Mouse (Mus musculus) midbrain, embryonic 16.5 days (tissue): ENCODE data around the gene Ccl7. TPM values are rescaled to one million over a fixed set of nuclear protein-coding genes. Genes with fewer than 3 reads are reported as not detected.

Experiments
- ATAC-seq: fragments of 200-750 bp; cut with Nextera tagmentation; 2 replicates; pipeline ENCODE4 v1.8.0; 2017; ENCODE audit warnings: moderate TSS enrichment
- H3K27ac ChIP-seq: fragments of 300-500 bp; sonication (generic); 2 replicates; pipeline ENCODE4 v1.5.1; 2014; ENCODE audit warnings: mild to moderate bottlenecking, low read length, mixed read lengths
- H3K27me3 ChIP-seq: fragments of 300-500 bp; sonication (generic); 2 replicates; pipeline ENCODE4 v1.6.1; 2014; ENCODE audit warnings: low read depth, low read length, mixed read lengths; ENCODE audit not compliant: control insufficient read depth, insufficient read depth
- H3K36me3 ChIP-seq: fragments of 300-500 bp; sonication (generic); 2 replicates; pipeline ENCODE4 v1.6.1; 2014; ENCODE audit warnings: mild to moderate bottlenecking, low read length, moderate library complexity, mixed read lengths; ENCODE audit not compliant: control insufficient read depth, insufficient read depth
- H3K4me1 ChIP-seq: fragments of 300-500 bp; sonication (generic); 2 replicates; pipeline ENCODE4 v1.6.1; 2014; ENCODE audit warnings: mild to moderate bottlenecking, low read length, mixed read lengths; ENCODE audit not compliant: control insufficient read depth, insufficient read depth
- H3K4me2 ChIP-seq: fragments of 300-500 bp; sonication (generic); 2 replicates; pipeline ENCODE4 v1.6.1; 2014; ENCODE audit warnings: mild to moderate bottlenecking, low read length, mixed read lengths
- H3K4me3 ChIP-seq: fragments of 300-500 bp; sonication (generic); 2 replicates; pipeline ENCODE4 v1.5.1; 2014; ENCODE audit warnings: low read depth, mild to moderate bottlenecking, low read length, moderate library complexity, mixed read lengths
- H3K9ac ChIP-seq: fragments of 300-500 bp; sonication (generic); 2 replicates; pipeline ENCODE4 v1.6.1; 2014; ENCODE audit warnings: low read depth, low read length, mixed read lengths
- H3K9me3 ChIP-seq: fragments of 300-500 bp; sonication (generic); replicated peaks from 2 replicates; pipeline ENCODE4 v1.6.1; 2014; ENCODE audit warnings: mild to moderate bottlenecking, low read length, mixed read lengths; ENCODE audit not compliant: control insufficient read depth, poor library complexity, severe bottlenecking
- WGBS: fragments of 180-500 bp; shearing (Covaris S2); extraction: QIAGEN DNeasy Blood & Tissue Kit; methylation state at CpG from one replicate; pipeline ENCODE4 v1.1.7; 2014; 5-methylcytosine and 5-hydroxymethylcytosine counted together
- polyA plus RNA-seq: library from polyadenylated mRNA; unstranded; fragments of >200 nt; fragmentation: Nextera tagmentation; extraction: Ambion mirVana; gene quantifications from 2 replicates; pipeline ENCODE4 v1.2.1, GENCODE M21; 2015

The Ccl7 gene
- polyA plus RNA-seq, 1 experiment from 2014 or later, result 0.48 TPM

DNA sequence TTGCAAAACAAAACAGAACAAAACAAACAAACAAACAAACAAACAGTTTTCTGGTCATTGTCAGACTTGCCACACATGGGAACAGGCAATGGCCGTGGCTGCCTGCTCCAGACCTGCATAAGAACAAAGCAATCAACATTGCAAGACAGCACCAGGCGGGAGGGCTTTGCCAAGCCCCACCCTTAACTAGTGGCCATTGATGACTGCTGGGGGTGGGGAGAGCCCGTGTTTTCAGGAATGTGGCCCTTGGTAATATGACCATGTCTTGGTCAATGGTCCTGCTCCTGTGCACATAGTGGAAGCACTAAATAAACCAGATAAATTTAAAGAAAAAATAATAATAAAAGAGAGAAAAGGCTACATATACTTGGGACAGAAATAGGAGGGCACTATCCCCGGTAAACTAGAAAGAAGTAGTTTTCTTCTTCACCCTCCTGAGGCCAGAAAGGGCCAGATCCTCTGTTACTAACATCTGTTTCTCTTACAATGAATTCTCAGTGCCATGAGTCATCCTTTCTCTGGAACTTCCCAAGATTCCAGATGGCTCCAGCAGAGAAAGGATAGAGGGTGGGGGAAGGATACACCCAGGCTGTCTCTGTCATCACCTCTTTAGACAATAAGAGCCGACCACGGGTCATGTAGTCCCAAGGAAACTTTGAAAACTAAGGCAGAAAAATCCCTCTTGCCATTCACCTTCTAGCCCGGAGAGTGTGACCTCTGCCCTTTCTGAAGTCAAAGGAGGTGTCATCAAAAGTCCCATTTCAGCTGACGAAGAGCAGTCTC lies 33.9 kb upstream of the Ccl7 start:
- Histone ChIP-seq H3K27me3 (no peaks in the 10 kb centered on the region), H3K9me3 (no peaks in the 10 kb centered on the region), H3K4me1 (no peaks in the 10 kb centered on the region), H3K36me3 (no peaks in the 10 kb centered on the region), H3K27ac (no peak overlapping the region), H3K9ac (no peak overlapping the region), H3K4me3 (no peak overlapping the region), H3K4me2 (no peak overlapping the region)
- WGBS, result 65% methylated on average over 8 of the region's 8 CpGs
- no peak for ATAC-seq

DNA sequence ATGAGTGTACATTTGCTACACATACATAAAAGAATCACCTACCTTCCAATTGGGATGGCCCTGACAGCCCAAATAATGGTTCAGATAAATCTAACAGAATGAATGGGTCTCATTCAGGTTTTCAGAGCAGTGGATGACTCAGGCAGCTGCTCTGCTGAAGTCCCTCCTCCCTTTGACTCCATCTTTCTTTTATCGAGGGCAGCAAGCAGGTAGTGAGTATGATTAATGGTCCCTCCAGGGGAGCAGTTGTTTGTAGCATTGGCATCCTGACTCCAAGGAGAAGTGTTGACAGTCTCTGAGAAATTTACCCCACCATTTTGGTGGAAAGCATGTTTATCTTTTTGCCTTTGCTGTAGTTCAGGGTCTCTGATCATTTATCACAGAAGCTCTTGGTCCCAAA lies 31.8 kb upstream of the Ccl7 start:
- no peak overlapping the region for H3K4me2 ChIP-seq
- ATAC-seq, result no peak
- no peak overlapping the region for H3K4me3 ChIP-seq
- no peaks in the 10 kb centered on the region for H3K4me1 ChIP-seq
- 53% methylated on average over 1 of the region's 1 CpGs for WGBS
- no peaks in the 10 kb centered on the region for H3K36me3 ChIP-seq
- no peaks in the 10 kb centered on the region for H3K9me3 ChIP-seq
- no peaks in the 10 kb centered on the region for H3K27me3 ChIP-seq
- H3K27ac ChIP-seq, result no peak overlapping the region
- H3K9ac ChIP-seq, result no peak overlapping the region

DNA sequence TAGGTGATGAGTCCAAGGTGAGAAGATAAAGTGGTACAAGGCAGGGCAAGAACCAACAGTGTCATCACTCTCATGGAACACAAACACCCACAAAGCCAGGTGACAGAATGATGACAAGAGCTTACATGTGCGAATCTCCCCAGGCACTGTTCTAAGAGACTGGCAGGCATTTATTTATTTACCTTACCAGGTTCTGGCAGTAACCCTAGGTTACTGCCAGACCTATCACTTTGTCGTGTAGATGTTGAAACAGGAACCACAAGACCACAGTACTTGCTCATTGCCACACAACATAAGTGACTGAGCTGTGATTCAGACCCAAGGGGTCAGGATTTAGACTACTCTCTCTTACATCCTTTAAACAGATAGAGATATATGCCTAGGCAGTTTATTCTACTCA lies 30.4 kb upstream of the Ccl7 start:
- Histone ChIP-seq H3K4me1 (no peaks in the 10 kb centered on the region), H3K36me3 (no peaks in the 10 kb centered on the region), H3K27ac (no peak overlapping the region), H3K4me2 (no peak overlapping the region), H3K4me3 (no peak overlapping the region), H3K9ac (no peak overlapping the region), H3K27me3 (no peaks in the 10 kb centered on the region), H3K9me3 (no peaks in the 10 kb centered on the region)
- 85% methylated on average over 2 of the region's 2 CpGs for WGBS
- ATAC-seq, result no peak

DNA sequence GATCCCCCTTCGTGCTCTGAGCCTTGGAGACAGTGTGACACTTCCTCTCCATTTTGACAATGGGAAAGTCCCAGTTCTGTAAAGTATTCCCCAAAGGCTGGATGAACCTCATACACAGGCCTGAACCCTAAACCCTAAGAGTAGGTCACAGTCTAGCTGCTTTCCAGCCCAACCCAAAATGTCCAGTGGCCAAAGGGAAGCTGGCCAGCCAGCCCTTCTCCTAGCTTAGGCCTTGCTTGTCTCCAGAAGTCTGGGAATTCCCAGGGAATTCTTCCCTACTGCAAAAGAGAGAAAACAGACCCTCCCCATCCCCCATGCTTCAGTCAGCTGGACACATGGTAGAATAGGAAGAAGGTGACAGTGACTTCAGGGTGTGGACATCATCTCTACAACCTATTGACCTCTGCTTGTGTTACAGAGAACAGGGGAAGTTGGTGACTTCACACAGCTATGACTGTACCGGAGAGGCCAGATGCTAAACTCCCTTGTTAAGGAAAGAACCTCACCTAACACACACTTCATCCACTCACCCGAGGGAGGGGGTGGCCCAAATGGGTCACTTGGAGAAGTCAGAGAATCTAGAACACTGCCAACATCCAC lies 29.2 kb upstream of the Ccl7 start:
- H3K27me3 ChIP-seq, result no peaks in the 10 kb centered on the region
- WGBS, result 86% methylated on average over 3 of the region's 3 CpGs

GRCm38 (mm10) chr11:82019389-82019788 lies 26.1 kb upstream of the Ccl7 start:
- Histone ChIP-seq H3K4me2 (no peak overlapping the region), H3K9me3 (no peaks in the 10 kb centered on the region), H3K27me3 (no peaks in the 10 kb centered on the region), H3K9ac (no peak overlapping the region), H3K4me3 (no peak overlapping the region), H3K27ac (no peak overlapping the region), H3K36me3 (no peaks in the 10 kb centered on the region), H3K4me1 (no peaks in the 10 kb centered on the region)
- WGBS, result 70% methylated on average over 2 of the region's 2 CpGs
- no peak for ATAC-seq

More for the DNA sequence above, 29.2 kb upstream of the Ccl7 start:
- ATAC-seq, result no peak
- Histone ChIP-seq H3K4me2 (no peak overlapping the region), H3K9ac (no peak overlapping the region), H3K9me3 (no peaks in the 10 kb centered on the region), H3K4me1 (no peaks in the 10 kb centered on the region), H3K4me3 (no peak overlapping the region), H3K27ac (no peak overlapping the region), H3K36me3 (no peaks in the 10 kb centered on the region)

DNA sequence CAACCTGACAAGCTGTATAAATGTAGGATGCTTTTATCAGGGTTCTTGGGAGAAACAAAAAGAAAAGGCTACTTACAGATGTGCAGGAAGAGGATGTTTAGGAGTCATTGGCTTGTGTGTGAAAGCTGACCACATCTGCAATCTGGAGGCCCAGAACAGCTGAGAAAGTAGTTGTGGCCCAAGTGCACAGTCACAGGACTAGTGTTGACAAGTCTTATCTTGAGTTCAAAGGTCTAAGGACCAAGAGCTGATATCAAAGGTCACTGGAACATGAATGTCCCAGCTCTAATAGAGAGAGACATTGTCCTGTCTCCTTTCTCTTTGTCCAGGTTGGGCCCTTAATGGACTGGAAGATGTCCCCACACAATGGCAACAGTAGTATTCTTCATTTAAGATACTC lies 25.7 kb upstream of the Ccl7 start:
- H3K9ac ChIP-seq, result no peak overlapping the region
- H3K36me3 ChIP-seq, result no peaks in the 10 kb centered on the region
- no peaks in the 10 kb centered on the region for H3K9me3 ChIP-seq
- H3K4me1 ChIP-seq, result no peaks in the 10 kb centered on the region
- H3K4me2 ChIP-seq, result no peak overlapping the region
- ATAC-seq, result no peak
- no peak overlapping the region for H3K4me3 ChIP-seq
- no peak overlapping the region for H3K27ac ChIP-seq
- no peaks in the 10 kb centered on the region for H3K27me3 ChIP-seq

DNA sequence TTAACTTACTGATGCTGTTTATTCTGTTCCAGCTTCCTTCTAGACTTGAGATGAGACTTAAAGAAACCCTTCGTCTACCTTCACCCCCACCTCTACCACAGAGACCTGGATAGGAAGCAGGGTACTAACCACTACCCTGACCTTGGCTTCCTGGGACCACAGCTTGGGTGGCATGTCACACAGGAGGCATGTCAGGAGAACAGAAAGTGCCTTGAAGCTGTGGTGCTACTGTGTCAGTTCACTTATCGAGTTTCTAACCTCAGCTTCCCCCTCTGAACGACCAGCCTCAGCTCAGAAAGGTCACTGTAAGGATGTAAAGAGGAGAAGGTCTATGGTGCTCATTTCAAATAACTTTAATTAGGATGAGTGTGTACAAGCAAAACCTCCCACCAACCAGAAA lies 24.1 kb upstream of the Ccl7 start:
- Histone ChIP-seq H3K9ac (no peak overlapping the region), H3K27ac (no peak overlapping the region), H3K4me2 (no peak overlapping the region), H3K27me3 (no peaks in the 10 kb centered on the region), H3K36me3 (no peaks in the 10 kb centered on the region), H3K9me3 (no peaks in the 10 kb centered on the region), H3K4me1 (no peaks in the 10 kb centered on the region), H3K4me3 (no peak overlapping the region)
- ATAC-seq, result no peak
- 70% methylated on average over 3 of the region's 3 CpGs for WGBS

- no peak overlapping the region for H3K4me3 ChIP-seq
- H3K9me3 ChIP-seq, result no peaks in the 10 kb centered on the region
- no peak overlapping the region for H3K4me2 ChIP-seq
- no peak for ATAC-seq
- H3K27me3 ChIP-seq, result no peaks in the 10 kb centered on the region
- H3K4me1 ChIP-seq, result no peaks in the 10 kb centered on the region
- 94% methylated on average over 6 of the region's 6 CpGs for WGBS
- H3K27ac ChIP-seq, result no peak overlapping the region
- H3K9ac ChIP-seq, result no peak overlapping the region
- no peaks in the 10 kb centered on the region for H3K36me3 ChIP-seq
Measured at GRCm38 (mm10) chr11:82022504-82023056, 22.9 kb upstream of the Ccl7 start.

GRCm38 (mm10) chr11:82023769-82024168 lies 21.7 kb upstream of the Ccl7 start:
- Histone ChIP-seq H3K4me2 (no peak overlapping the region), H3K36me3 (no peaks in the 10 kb centered on the region), H3K9me3 (no peaks in the 10 kb centered on the region), H3K27me3 (no peaks in the 10 kb centered on the region), H3K4me3 (no peak overlapping the region), H3K4me1 (no peaks in the 10 kb centered on the region), H3K27ac (no peak overlapping the region), H3K9ac (no peak overlapping the region)
- WGBS, result 84% methylated on average over 4 of the region's 4 CpGs
- no peak for ATAC-seq
